In genomic region chr17:86405644-86406043, GRCm38 (mm10) we compare ENCODE assay signal across 10 mouse cellular contexts.
DNase-seq lines count a peak whose midpoint lies in the region; ATAC-seq and TF ChIP-seq lines count a peak whose summit lies in the region.
"Had no signal": no experiment of that assay in that cellular context is flagged by ENCODE, and none has a peak within 500 bp of the region (broad histone marks: within the 10 kb centered on the region; RNA-seq: fewer than 3 reads in every experiment).

No protein-coding gene starts in this region.

- ATAC-seq in kidney, embryonic 15.5 days (replicated peaks; ENCODE audit: low FRiP score) = peak; percentile 66
- no peak for ATAC-seq in limb, embryonic 14.5 days (ENCODE audit: low FRiP score, low read depth)
- ATAC-seq in neural tube, embryonic 15.5 days (ENCODE audit: low FRiP score) = no peak
- ATAC-seq: forebrain, embryonic 15.5 days; intestine, embryonic 15.5 days had no signal

- H3K9ac ChIP-seq in kidney, embryonic 15.5 days = no peak overlapping the region
- no peak overlapping the region for H3K9ac ChIP-seq in limb, embryonic 14.5 days (ENCODE audit: low read depth, low read length, severe bottlenecking)
- no peak overlapping the region for H3K9ac ChIP-seq in neural tube, embryonic 15.5 days (replicated peaks)
- H3K9ac ChIP-seq: forebrain, embryonic 15.5 days; intestine, embryonic 15.5 days had no signal

- DNase-seq in kidney, postnatal 14 days = no peak
- DNase-seq in c-Kit-positive CD71-positive TER-119-positive erythroid progenitor cells, embryonic 14.5 days (ENCODE audit: low spot score) = peak; percentile 2
- DNase-seq in limb, embryonic 14.5 days (ENCODE audit: low spot score) = no peak
- no peak for DNase-seq in right cerebral cortex, postnatal 10 days (ENCODE audit: low spot score in 2 of 2)
- no peak for DNase-seq in testis, postnatal 14 days (ENCODE audit: low spot score)
- DNase-seq: right cerebral cortex, postnatal 4 days had no signal

- no peak for TF ChIP-seq POLR2A in limb, embryonic 14.5 days (IDR thresholded peaks at IDR 0.05; ENCODE audit: borderline replicate concordance, extremely low read depth, insufficient read depth, insufficient read length)

- 30% methylated on average over 8 of the region's 8 CpGs for whole genome bisulfite sequencing in kidney, embryonic 15.5 days
- 62% methylated on average over 8 of the region's 8 CpGs for WGBS in limb, embryonic 14.5 days
- 68% methylated on average over 8 of the region's 8 CpGs for WGBS in neural tube, embryonic 15.5 days

- H3K4me3 ChIP-seq in kidney, embryonic 15.5 days (replicated peaks) = no peak overlapping the region
- H3K4me3 ChIP-seq in limb, embryonic 14.5 days (replicated peaks; ENCODE audit: low read length) = no peak overlapping the region
- H3K4me3 ChIP-seq in neural tube, embryonic 15.5 days (replicated peaks) = no peak overlapping the region
- H3K4me3 ChIP-seq: forebrain, embryonic 15.5 days; intestine, embryonic 15.5 days had no signal

- H3K27me3 ChIP-seq in kidney, embryonic 15.5 days = no peaks in the 10 kb centered on the region
- no peaks in the 10 kb centered on the region for H3K27me3 ChIP-seq in limb, embryonic 14.5 days (ENCODE audit: control insufficient read depth, insufficient read depth, low read length)
- no peaks in the 10 kb centered on the region for H3K27me3 ChIP-seq in neural tube, embryonic 15.5 days (replicated peaks)
- H3K27me3 ChIP-seq: forebrain, embryonic 15.5 days; intestine, embryonic 15.5 days had no signal

- no peaks in the 10 kb centered on the region for H3K36me3 ChIP-seq in kidney, embryonic 15.5 days
- H3K36me3 ChIP-seq in limb, embryonic 14.5 days (ENCODE audit: control insufficient read depth, insufficient read depth, low read length) = no peaks in the 10 kb centered on the region
- no peaks in the 10 kb centered on the region for H3K36me3 ChIP-seq in neural tube, embryonic 15.5 days
- H3K36me3 ChIP-seq: forebrain, embryonic 15.5 days; intestine, embryonic 15.5 days had no signal

- H3K4me2 ChIP-seq in kidney, embryonic 15.5 days = no peak overlapping the region
- H3K4me2 ChIP-seq in limb, embryonic 14.5 days (replicated peaks; ENCODE audit: low read depth, low read length, severe bottlenecking) = no peak overlapping the region
- H3K4me2 ChIP-seq in neural tube, embryonic 15.5 days = no peak overlapping the region
- H3K4me2 ChIP-seq: forebrain, embryonic 15.5 days; intestine, embryonic 15.5 days had no signal

- peak overlapping the region; percentile 89 for H3K27ac ChIP-seq in kidney, embryonic 15.5 days
- H3K27ac ChIP-seq in limb, embryonic 14.5 days (replicated peaks; ENCODE audit: low read depth, low read length) = 0 out of 2 replicates have a peak overlapping the region, but pooled peaks have one; percentile 65
- peak overlapping the region; percentile 75 for H3K27ac ChIP-seq in neural tube, embryonic 15.5 days (replicated peaks)
- H3K27ac ChIP-seq: intestine, embryonic 15.5 days had no signal

- H3K4me1 ChIP-seq in kidney, embryonic 15.5 days = peaks cover 32% of the 10 kb centered on the region
- peaks cover 21% of the 10 kb centered on the region for H3K4me1 ChIP-seq in limb, embryonic 14.5 days (ENCODE audit: control insufficient read depth, insufficient read depth, low read length)
- H3K4me1 ChIP-seq in neural tube, embryonic 15.5 days = peaks cover 40% of the 10 kb centered on the region

- no peaks in the 10 kb centered on the region for H3K9me3 ChIP-seq in kidney, embryonic 15.5 days (replicated peaks)
- no peaks in the 10 kb centered on the region for H3K9me3 ChIP-seq in limb, embryonic 14.5 days (ENCODE audit: control insufficient read depth, low read length)
- H3K9me3 ChIP-seq in neural tube, embryonic 15.5 days (replicated peaks) = no peaks in the 10 kb centered on the region
- H3K9me3 ChIP-seq: forebrain, embryonic 15.5 days; intestine, embryonic 15.5 days had no signal
